Mouse (Mus musculus) heart, adult 2 months (tissue): ENCODE results near the gene Gm26620.

Source experiments
- CTCF ChIP-seq: fragments of 200-600 bp; IDR thresholded peaks from 2 replicates; pipeline ENCODE4 v1.8.1; 2022; ENCODE audit warnings: antibody characterized with exemption, mild to moderate bottlenecking, moderate library complexity
- EP300 ChIP-seq: fragments of 200-500 bp; IDR thresholded peaks from 2 replicates; pipeline ENCODE4 v1.6.1; 2011; ENCODE audit warnings: low read depth, low read length, control low read depth; ENCODE audit not compliant: insufficient read depth
- POLR2A ChIP-seq: fragments of 200-500 bp; IDR thresholded peaks from 2 replicates; pipeline ENCODE4 v1.6.1; 2011; ENCODE audit warnings: mild to moderate bottlenecking, low read depth, low read length, control low read depth; ENCODE audit not compliant: insufficient read depth

DNA sequence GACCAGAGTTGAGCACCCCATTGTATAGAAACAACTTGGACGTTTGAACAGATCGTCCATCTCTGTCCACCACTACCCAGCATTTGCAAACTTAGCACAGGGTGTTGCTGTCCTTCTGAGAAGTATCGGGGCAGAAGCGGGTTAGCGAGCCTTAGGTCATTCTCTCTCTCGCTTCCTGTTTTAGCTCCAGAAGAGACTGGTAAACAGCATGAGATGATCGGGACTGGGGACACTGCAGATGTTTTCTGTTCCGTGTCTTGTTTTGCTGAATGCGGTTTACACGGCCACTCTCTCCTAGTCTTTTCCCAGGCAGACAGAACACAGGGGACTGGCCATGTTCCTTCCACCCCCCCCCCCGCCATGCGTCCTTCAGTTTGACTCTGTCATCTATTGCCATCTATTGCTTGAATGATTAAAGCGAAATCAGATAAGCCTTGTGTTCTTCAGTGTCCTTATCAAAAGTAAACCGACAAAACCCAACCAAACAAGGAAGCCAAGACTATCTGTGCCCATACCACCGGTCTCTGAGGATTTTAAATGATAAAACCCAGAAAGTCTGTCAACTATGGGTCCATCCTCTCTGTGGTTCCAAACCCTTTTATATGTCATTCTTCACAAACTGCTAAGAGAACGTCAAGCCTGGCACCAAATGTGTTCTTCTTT, 13.7 kb downstream of the Gm26620 start:
- no peak for TF ChIP-seq POLR2A
- TF ChIP-seq CTCF = no peak
- no peak for TF ChIP-seq EP300
